Mouse (Mus musculus) left cerebral cortex, adult 2 months (tissue): Measurements from ENCODE around the gene Atp5f1. TPM values are rescaled to one million over a fixed set of nuclear protein-coding genes. Genes with fewer than 3 reads are reported as not detected.
A peak's percentile ranks its signal among the peaks of the same experiment; 100 is the strongest.
"Not testable (repeated sequence)": the region's sequence is repeated elsewhere in the genome, so short reads cannot be mapped to it uniquely, and the experiment has no call there.

Experiments used
- DNase-seq, 2 experiments: peaks; one replicate each; pipeline ENCODE4 v3.0.0; 2021 to 2022; ENCODE audit warnings: low spot score in 2 of 2, mixed read lengths in 1 of 2; ENCODE audit errors: extremely low spot score in 1 of 2
- H3K27ac ChIP-seq: fragments of 200-600 bp; 2 replicates; pipeline ENCODE4 v1.8.1; 2022
- H3K4me3 ChIP-seq: fragments of 200-600 bp; 2 replicates; pipeline ENCODE4 v1.8.1; 2022
- CTCF ChIP-seq: fragments of 200-600 bp; IDR thresholded peaks from 2 replicates; pipeline ENCODE4 v1.8.1; 2022; ENCODE audit warnings: antibody characterized with exemption, mild to moderate bottlenecking, moderate library complexity
- intact Hi-C: fragments of 180-260 bp; cut with DNase I; formaldehyde crosslinking; loops from one replicate; pipeline ENCODE4 v1.15.1; 2025
- long read RNA-seq, 2 experiments: library from polyadenylated mRNA; stranded (forward); transcript quantifications; one replicate each; pipeline ENCODE4 v2.0.0; 2021; ENCODE audit warnings: borderline mapping rate in 2 of 2
- total RNA-seq, 2 experiments: library from RNA; stranded (reverse); gene quantifications; 2 replicates each; pipeline ENCODE4 v1.2.3; 2021

Atp5f1 gene
- 100 to 1,000 TPM; 228 to 249 TPM for total RNA-seq
- long read RNA-seq, experiment 1, partial matches to known transcripts: 187 of 191 reads
- long read RNA-seq, experiment 1, other reads (novel, unspliced or antisense): 3 of 191 reads
- long read RNA-seq, experiment 2, partial matches to known transcripts: 115 of 118 reads
- long read RNA-seq, experiment 2, other reads (novel, unspliced or antisense): 3 of 118 reads

- TF ChIP-seq CTCF: no peak
- Histone ChIP-seq H3K27ac (peak within 1 kb of the TSS; percentile 98), H3K4me3 (peak within 1 kb of the TSS; percentile 98)
- intact Hi-C loops: loop anchor here (2.0 kb wide), 1 partner anchor 273 kb away; the partner anchor contains the start of gene Ddx20
- no peak for DNase-seq
Observed at GRCm38 (mm10) chr3:105959999-105960398, at the start of gene Atp5f1. Gene Atp5f1 (minus strand): TSS chr3:105960099.

- H3K27ac ChIP-seq, DNase-seq, intact Hi-C loops, H3K4me3 ChIP-seq: not testable (repeated sequence)
Observed at GRCm38 (mm10) chr3:106003360-106003759, 43.5 kb upstream of the Atp5f1 start.

DNA sequence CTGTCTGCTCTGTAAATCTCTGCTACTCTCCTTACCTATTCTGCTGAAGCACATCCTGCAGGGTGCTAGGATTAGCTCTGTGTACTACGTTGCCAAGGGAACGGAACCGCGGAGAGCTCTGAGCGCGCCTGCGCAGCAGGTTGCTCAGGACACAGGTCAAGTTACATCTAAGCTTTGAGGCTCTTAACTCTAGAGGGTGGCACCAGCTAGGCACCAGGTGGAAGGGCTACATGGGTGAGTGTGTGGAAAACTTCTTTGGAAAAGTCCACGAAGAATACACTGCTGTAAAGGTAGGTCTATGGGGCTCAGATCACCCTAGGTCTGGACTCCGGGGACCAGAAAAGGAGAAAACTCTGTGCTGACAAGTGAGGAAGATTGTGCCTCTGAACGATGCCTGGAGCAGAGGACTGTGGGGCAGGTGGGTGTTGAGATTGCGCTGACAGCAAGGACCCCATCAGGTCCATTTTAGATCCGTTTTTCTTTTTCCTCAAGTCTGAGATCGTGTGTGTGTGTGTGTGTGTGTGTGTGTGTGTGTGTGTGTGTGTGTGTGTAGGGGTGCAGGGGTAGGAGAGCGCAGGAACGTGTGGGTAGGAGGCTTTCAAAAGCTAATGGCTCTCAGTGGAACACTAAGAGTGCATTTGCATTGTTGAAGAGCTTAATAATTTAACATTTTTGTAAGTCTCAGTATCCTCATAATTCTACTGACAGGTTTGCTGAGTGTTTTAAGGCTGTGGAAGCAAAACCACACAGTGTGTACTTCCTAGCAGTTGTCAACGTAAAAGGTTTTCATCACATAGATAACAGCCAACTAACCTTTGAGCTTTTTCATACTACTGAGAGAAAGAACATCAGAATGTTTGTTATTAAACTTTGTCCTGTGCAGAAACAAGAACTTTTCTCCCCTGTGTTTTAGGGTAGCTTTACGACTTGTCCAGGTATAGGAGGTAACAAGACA lies 41.8 kb upstream of the Atp5f1 start:
- no peak for TF ChIP-seq CTCF
- intact Hi-C loops: no loop called here

GRCm38 (mm10) chr3:106000707-106001375 lies 40.9 kb upstream of the Atp5f1 start:
- no peak for DNase-seq
- intact Hi-C loops: no loop called here
- H3K4me3 ChIP-seq: peak overlapping the region; percentile 23
- TF ChIP-seq CTCF: no peak
- H3K27ac ChIP-seq: no peak overlapping the region

More for the DNA sequence above, 41.8 kb upstream of the Atp5f1 start:
- H3K4me3 ChIP-seq: peak overlapping the region; percentile 23
- no peak overlapping the region for H3K27ac ChIP-seq
- peak; percentile 25 to 43 for DNase-seq

GRCm38 (mm10) chr3:105994730-105995129 lies 34.8 kb upstream of the Atp5f1 start:
- Histone ChIP-seq H3K27ac (no peak overlapping the region), H3K4me3 (no peak overlapping the region)
- intact Hi-C loops: no loop called here
- DNase-seq: no peak
- TF ChIP-seq CTCF: no peak

DNA sequence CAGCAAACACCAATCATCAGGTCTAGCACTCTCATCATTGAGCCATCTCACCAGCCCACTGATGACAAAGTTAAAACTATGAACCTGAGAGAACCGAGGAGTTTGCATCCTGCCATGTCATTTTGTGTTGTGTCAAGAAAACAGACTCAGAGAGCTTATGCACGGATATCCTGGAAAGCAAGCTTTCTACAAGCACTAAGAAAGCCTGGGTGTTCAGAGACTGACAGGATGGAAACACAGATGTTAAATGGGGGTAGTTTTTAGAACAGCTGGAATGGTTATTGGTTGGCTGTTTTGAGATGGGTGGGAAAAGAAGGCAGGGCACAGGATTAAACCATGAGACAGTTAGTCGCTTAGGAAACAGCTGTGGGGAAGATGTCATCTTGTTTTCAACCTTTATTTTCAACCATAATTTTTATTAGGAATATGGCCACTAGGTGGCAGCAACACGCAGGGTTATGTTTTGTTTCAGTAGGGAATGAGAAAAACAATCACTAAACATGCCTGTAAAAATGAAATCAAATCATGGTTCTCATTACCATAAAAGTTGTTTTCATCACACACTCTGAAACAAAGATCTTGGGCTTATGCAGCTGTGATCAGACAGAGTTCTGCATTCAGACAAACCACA lies 31.9 kb upstream of the Atp5f1 start:
- DNase-seq: peak; percentile 27 to 38
- peak; percentile 83 for TF ChIP-seq CTCF
- H3K4me3 ChIP-seq: no peak overlapping the region
- no peak overlapping the region for H3K27ac ChIP-seq
- intact Hi-C loops: loop anchor here (1.0 to 2.0 kb wide), 2 partner anchors 457 to 889 kb away; no protein-coding TSS in a partner anchor

DNA sequence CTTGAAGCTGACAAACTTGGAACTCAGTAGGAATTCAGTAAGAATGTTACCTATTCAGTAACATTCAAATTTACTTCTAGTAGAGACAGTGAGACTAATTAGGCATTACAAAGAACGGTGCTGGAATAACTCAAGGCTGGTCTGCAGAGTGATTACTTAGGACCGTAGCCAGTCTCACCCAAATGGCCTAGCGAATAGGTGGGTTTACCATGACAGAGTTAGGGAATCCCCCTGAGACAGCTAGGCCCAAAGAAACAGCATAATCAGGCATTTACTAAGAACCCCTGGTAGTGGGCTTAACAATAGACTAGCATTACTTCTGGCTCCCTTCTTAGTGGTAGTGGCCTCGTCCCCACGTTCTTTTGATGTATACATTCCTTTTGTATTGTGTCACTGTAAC lies 29.7 kb upstream of the Atp5f1 start:
- H3K4me3 ChIP-seq, intact Hi-C loops: not testable (repeated sequence)

DNA sequence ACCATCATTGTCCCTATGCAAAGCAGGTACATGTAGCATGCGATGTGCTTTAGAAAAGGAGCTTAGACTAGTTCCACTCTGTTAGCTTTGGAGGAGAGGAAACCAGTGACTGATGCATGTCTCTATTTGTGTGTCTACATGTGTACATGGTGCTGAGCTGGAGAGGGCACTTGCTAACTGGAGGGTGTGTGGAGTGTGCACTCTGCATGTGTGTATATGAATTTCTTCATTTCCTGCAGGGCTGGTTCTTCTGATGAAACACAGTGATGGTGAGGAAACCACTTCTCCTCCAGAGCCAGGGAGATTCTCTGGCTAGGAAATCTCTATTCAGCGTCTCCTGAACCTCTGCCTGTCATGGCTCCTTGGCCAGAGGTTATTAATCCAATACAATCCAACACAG lies 14.3 kb upstream of the Atp5f1 start:
- no peak for DNase-seq
- intact Hi-C loops: no loop called here
- Histone ChIP-seq H3K27ac (no peak overlapping the region), H3K4me3 (no peak overlapping the region)
- no peak for TF ChIP-seq CTCF

More for the DNA sequence above, 29.7 kb upstream of the Atp5f1 start:
- DNase-seq, H3K27ac ChIP-seq: not testable (repeated sequence)

DNA sequence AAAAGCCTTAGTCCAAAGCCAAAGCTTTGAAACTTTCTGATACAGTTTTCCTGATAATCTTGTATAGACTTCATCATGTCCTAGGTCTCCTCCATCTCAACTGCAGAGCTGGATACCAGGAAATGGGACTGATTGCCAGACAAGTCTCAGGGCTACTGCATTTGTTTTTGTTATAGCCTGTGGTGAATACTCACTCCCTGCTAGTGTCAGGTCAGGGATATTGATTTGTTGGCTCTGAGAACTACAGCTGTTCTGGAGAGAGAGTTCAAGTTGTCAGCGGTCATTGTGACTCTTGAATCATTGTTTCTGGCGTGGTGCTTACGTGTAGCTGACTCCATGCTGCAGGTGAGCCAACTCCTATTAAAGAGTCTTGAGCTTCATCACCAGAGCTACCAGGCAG lies 13.5 kb upstream of the Atp5f1 start, which contains the start of gene Ovgp1:
Ovgp1 (plus strand) TSS at position 301 of the 400 bp plus-strand sequence.
- no peak for DNase-seq
- no peak within 1 kb of the TSS for H3K4me3 ChIP-seq
- intact Hi-C loops: no loop called here
- no peak within 1 kb of the TSS for H3K27ac ChIP-seq
- no peak for TF ChIP-seq CTCF

DNA sequence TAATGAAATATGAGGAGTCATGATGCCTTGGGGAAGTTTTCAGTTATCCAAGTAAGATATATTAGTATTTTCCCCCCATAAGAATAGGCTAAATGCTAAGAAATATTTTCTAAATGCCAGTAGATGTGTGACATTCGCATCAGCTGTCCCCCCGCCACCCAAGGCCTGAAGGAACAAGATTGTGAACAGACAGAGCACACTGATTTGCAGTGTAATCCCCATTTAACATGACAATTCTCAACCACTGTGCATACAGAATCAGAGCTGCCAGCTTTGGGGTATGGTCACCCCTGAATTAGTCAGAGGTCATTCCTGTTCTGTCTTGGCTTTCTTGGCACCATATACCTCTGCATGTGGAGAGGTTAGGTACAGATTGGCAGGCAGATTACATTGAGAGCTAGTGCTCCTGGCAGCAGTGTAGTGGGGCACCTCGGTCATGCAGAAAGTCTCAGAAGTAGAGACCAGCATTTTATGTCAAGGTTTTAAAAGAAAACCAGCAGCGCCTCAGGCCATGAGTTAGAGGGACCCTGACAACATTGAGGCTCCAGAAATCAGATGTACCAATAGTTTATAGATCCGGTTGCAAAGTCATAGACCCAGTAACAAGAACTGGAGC lies 12.0 kb upstream of the Atp5f1 start:
- TF ChIP-seq CTCF: no peak
- Histone ChIP-seq H3K4me3 (no peak overlapping the region), H3K27ac (no peak overlapping the region)
- intact Hi-C loops: no loop called here
- DNase-seq: no peak

GRCm38 (mm10) chr3:105960700-105961099 lies 801 bp upstream of the Atp5f1 start:
- TF ChIP-seq CTCF: peak; percentile 37
- no peak for DNase-seq
- intact Hi-C loops: no loop called here

More at GRCm38 (mm10) chr3:105960700-105961099, 801 bp upstream of the Atp5f1 start:
- Histone ChIP-seq H3K27ac (no peak overlapping the region), H3K4me3 (no peak overlapping the region)
